Mouse (Mus musculus) layer of hippocampus, adult 11-12 months (tissue): ENCODE data around the gene Cacna1c.

Experiments
- DNase-seq: peaks from one replicate; pipeline ENCODE4 v3.0.0; 2022; ENCODE audit warnings: low spot score

The Cacna1c gene

DNA sequence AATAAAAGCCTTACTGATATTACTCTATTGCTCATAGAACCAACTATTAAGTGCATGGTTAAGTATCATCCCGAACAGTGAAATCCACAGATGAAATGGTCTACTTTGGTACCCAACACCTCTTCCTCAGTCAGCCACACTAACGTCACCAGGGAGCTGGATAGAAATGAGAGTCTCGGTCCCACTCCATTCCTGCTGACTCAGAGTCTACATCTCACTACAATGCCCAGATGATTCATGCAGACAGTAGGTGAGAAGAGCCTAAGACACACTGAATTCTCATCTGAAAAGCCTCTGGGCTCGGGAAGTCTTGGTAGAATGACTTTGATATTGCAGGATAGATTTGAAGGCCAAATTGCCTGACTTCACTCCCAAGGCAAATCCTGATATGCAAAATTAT lies 240.0 kb downstream of the Cacna1c start:
- DNase-seq, result no peak

DNA sequence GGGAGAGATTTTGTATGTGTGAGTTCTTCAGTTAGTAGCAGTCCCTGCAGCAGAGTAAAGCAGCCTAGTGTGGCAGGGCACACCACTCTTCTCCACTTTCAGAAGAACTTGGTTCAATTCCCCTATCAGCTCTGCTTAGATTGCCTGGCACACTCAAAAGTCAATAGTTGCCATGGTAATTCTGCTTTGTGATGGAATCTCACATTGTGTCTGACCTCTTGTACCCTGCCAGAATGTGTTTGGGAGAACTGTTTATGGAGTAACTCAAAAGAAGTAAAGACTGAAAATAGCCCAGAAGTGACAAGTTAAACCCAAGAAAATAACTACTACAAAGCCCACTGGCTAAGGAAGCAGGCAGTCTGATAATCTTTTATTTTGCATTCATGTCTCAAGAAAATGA lies 240.4 kb downstream of the Cacna1c start:
- DNase-seq, result no peak

DNA sequence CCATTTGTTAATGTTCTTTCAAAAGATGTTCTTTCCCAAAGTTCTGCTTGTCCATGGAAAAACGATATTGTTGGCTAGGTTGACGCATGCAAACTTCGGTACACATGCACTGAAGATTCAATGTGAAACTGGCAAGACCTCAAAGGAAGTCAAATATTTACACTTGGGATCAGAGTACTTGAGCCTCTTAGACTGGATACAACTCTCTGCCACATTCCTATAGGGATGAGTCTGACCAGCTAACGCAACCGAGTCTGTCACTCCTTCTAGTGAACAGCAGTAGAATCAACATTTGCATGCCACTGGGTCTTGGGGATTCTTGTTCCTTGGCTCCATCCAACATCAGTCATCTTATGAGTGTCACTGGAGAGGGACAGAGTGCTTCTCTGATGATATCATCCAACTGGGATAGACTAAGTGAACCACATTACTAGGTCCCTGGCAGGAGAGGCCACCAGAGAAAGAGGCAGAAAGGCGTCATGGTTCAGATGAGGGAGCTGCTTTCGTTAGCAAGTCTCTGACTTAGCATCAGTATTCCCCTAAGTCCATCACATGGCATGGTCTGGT lies 241.1 kb downstream of the Cacna1c start:
- DNase-seq, result no peak

DNA sequence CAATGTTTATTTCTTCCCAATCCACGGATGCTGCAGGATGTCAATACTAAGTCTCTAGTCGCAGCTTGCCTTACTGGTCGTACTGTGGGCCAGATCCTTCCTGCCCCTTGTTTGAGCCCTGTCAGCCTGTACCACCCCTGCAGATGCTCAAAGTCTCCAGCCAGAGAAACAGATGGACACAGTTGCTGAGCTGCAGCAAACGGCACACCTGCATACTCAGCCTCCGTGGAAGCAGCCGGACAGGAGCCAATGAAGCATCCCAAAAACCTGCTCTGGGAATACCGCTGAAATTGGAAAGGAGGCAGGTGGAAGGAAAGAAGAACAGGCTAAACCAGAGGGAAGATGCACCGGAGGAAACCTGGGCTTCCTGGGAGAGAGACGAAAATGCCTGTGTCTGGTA lies 243.8 kb downstream of the Cacna1c start:
- no peak for DNase-seq

DNA sequence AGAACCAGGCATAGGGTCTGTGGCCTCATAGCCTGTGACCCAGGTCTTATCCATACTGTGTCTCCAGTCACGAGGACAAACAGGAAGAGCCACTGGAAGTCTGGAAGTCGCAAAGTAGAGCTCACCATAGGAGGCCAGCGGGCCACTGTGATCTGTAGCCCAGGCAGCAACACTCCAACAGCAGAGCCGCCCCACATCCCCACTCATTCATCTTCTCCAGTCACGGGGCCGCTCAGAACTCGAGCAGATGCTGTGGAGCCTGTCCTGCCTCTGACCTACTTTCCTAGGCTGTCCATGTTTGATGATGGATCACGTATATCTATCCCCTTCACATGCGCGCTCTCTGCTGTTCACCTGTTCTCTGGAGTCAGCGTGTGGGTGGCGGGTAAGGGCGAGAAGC lies 246.0 kb downstream of the Cacna1c start:
- DNase-seq, result no peak

DNA sequence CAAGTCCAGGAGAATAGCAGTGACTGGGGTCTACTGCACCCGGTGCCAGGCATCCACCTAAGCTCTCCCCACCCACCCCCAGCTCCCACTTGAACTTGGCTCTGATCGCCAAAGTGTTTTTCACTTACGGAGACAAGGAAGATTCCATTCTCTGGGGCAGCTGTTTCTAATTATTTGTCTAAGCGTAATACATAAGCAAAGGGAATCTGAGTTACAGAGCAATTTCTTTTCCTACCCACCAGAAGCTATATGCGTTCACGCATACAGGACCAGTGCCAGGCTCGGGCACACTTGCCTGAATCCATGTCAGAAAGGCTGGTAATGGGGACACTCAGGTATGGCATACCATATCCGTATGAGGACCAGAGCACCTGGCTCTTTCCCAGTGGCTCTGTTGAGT lies 248.9 kb downstream of the Cacna1c start:
- DNase-seq, result no peak

DNA sequence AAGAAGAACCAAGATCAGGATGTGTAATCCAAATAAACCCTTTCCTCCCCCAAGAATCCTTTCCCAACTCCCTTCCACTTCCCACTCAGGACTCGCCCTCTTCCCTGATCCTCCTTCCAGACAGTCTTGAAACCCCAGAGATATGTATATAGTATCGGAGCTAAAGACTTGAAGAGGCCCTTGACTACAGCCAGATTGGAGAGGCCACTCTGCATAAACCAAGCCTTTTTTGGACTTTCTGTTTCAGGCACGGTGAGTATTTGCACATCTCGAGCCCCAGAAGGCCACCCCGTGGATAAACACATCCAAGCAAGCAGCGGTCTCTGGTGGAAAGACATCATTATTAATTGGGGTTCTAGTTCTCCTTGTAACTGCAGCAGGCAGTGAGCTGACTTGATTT lies 249.6 kb downstream of the Cacna1c start:
- no peak for DNase-seq

DNA sequence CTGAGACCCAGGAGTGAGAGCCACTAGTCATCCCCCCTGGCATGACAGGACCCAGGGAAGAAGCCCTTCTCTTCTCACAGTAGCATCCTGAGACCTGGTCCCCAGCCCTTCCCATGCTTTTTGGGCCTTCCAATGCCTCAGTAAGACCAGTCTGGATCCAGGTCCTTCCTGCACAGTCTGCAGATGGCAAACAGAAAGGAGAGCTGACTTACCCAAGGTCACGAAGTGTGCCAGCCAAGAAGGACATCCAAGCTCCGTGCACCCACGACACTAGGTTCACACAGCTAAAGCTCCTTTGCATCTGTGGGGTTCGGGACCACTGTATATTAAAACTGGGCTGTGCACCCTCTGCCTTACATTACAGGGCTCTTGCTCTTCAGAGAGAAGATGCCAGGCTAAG lies 252.1 kb downstream of the Cacna1c start:
- DNase-seq, result no peak

DNA sequence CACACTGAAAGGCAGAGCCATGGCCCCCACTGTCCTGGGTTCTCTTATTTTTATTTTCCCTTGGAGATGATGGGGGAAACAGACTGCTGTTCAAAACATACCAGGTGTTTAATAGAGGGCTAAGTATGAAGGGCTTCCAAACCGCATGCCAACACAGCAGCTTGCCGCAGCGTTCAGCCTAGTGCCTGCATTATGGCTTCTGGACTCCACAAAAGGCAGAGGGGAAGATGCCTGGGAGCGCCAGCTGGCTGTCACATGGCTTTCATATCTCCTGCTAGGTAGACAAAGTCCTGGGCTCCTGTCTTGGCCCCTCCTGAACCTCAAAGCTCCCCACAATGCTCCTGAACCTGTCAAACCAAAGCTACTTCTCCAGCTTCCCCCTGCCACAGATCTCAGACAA lies 254.4 kb downstream of the Cacna1c start:
- no peak for DNase-seq

DNA sequence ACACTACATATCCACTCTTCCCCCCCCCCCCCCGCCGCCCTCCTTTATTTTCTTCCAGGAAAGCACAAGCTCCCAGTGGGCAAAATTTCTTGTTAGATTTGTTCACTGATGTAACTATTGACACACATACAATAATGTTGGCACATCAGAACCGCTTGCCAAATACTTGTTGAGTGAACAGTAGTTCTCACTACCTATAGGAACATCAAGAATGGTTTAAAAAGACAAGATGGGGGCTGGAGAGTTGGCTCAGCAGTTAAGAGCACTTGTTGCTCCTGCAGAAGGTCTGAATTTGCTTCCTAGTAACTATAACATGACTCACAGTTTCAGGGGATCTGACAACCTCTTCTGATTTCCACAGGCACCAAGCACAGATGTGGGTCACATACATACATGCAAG lies 255.2 kb downstream of the Cacna1c start:
- DNase-seq, result no peak

DNA sequence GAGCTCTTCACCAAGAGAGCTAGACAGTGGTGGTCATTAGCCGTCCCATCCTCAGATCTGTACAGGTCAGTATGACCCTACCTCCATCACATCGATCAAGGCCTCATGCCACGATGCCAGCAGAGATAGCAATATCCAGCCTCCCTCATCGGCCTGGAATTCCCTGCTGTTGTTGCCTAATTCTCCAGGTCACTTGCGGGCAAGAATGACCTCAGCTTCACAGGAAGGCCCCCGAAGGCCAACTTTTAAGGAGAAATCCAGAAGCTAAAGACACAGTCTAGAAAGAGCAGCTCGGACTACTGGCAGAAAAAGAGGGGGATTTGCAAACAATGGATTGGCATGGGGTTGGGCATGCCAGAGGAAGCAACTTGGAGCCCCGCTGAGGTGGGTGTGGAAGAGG lies 256.6 kb downstream of the Cacna1c start:
- no peak for DNase-seq

DNA sequence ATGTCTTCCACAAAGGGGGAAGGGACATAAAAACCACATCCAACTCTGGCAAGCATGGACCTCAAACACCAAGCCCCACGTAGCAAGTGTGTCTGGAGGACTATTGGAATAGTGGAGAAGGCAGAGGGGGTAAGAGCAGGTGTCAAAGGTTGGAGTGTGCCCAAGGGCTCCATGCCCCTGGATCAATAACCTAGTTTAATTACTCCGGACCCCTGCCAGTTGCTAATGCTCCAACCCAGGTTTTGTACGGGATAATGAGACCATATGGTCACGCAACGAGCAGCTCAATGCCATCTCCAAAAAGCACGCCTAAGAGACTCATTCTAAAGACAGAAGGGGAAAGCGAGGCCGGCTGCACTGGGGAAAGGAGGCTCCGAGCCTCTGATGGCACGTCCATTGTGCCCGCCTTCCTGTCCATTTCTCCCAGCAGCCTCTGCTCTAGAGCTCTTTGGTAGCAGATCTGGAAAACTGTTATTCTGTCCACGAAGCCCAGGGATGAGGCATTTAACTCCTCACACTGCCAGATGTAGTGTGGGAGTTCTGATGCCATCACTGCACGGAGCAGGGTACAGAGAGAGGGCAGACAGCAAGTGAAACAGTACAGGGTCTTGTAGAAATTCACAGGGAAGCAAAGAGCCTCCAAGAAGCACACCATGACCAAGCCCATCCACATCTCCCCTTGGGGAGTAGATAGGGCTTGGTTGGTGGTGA lies 257.7 kb downstream of the Cacna1c start:
- DNase-seq, result no peak

DNA sequence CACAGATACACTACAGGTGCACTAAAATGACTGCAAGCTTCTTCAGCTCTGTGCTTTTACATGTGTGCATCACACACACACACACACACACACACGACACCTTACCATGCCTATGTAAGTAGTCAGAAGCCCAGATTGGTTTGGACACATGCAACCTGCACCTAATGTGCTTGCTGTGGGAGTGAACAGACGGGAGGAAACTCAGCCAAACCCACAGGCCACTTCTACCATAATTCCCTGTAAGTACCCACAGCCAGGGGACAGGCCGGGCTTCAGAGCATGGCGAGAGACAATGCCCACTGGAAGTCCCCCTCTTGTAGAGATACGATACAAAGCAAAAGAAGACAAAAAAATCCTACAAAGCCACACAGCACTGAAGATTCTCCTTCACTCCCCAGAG lies 258.7 kb downstream of the Cacna1c start:
- no peak for DNase-seq

DNA sequence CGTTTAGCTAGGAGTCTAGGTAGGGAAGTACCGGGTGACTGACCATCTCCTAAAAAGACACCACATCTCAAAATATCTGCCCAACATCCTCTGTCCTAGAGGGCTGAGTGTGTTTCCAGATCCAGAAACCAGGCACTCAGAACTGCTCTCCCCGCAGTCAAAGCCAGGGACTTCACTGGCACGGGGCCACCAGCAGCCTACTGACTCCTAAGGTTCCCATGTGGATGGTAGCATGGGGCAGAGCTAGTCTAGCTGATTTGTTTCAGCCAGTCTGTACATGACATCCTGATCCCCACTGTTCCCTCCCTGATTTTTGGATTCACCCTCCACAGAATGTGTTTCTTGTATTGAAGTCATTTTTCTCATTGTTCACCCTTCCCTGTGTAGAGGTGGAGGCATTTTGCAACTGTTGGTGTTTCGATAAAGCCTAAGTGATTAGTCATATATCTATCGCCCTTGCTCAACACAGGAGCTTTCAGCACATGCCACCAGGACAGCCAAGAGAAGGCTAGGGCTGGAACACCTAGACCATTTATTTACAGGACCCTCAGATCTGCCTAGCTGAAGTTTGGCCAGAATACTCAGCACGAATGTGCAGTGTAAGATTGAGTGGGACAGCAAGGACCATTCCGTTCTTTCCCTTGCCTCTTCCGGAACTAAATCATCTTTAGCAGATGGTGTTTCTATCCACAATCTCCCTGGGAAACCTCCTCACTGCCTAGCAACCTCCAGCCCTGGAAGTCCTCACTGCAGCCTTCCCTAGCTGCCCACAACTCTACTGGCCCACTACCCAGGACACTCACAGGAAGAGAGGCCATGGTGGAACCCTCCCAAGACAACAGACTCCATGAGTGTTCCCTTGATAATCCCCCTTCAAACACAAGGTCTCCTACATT lies 260.4 kb downstream of the Cacna1c start:
- DNase-seq, result peak; percentile 47

DNA sequence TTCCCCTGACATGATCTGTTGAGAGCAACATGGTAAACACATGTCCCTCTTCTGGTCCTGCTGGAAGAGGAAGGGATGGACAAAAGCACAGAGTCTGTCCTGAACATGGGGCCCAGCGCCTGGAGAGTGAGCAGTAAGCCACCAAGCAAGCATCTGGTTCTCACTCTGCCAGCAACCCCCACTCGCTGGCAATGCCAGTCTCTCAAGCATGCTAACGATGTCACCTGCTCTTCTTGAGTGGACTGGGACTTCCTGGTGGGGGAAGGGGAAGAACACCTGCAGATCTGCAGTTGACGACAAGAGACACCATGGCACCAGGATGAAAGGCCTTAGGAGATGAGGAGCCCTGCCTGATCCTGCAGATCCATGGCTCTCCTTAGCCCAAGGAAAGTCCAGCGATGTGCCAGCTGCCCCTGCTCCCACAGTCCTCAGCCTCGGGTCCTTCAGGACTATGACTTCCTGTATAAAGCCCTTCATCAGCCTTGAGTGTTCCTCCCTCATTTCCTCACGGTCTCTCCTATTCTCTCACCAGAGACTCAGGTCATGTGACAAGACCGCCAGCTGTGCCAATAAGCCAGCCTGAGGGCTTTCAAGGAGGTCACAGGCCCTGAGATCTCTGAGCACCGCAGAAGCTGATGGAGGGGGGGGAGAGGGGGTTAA lies 261.8 kb downstream of the Cacna1c start:
- DNase-seq, result no peak

DNA sequence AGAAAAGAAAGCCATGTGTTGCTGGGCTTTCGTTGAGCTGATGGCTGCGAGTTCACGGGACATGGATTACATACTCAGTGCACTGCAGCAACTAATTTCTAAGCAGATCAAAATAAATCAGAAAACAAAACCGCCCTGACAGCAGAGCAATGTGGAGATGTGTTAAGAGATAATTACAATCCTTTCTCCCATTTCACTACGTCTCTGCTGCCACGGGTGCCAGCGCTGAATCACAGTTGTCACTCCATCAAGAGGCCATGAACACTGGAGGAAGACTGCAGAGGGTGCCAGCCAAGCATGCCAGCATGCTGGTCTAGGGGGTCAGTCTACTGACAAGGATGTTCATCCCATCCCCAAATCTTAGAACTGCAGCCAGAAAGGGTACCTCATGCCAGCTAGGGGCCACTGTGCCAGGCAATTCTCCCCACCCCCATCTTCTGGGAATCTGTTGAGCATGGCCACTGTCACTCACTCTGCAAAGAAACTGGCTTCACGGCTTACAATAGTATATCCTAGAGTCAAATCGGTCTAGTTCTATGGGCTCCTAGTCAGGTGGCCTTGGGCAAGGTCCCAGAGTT lies 263.1 kb downstream of the Cacna1c start:
- DNase-seq, result no peak

DNA sequence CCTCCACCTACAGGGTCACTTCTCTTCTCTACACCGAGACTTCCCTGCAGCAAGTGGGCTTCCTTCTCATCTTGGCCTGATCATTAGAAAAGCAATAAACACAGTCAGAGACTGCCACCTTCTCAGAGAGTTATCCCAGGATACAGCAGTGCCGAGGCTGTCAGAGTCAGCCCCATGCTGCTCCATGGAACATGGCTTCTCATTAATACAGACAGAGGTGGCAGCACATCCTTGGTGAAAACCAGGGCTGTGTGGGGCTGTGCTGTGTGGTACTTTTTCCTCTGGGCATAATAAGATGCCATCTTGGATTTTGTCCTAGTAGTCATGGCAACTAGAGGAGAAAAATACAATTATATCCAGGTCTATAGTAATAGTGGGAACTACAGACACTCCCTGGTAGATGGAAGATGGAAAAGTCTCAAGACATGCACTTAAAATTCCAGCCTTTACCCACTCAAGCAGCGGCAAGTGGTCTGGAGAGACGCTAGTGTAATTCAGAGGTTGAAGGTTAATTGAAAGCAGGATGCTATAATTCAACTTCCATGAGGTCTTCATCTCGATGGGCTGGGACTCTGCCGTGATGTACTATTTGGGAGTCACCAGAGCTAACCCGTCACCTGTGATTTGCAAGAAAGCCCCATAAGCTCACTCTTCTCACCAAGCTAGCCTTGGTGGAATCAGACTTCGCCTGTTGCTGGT lies 264.1 kb downstream of the Cacna1c start:
- no peak for DNase-seq

DNA sequence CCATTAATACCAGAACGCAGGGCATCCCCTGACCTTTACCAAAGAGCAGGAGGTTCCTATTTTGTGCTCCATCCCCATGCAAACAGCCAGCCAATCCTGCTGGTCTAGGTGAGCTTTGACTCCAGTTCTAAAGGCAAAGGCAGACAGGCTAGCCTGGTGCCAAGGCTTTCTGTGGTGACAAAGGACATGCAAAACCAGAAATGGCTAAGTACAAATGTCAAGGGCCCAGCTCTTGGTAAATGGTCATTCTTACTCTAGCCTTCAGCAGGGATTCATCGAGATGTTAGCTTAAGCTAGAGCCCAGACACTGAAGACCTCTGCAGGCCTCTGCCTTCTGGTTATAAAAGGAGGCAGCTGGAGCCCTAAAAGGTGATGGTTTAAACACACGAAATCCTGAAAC lies 269.5 kb downstream of the Cacna1c start:
- DNase-seq, result no peak

DNA sequence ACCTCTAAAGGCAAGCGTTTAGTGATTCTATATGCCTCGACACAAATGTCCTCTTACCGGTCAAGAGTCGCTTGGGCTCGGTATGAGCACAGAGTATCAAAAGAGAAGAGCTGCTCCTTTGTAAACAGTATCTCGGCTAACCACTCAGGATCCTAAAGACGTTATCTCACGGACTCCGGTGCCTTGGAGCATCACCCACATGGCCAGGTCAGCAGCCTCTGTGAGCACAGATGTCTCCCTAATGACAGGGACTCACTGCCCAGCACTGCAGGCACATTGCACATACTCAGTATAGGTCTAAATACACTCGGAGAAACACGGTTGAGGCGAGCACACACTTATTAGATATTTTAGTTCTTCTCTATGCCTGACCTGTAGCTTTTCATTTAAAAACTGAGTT lies 271.8 kb downstream of the Cacna1c start:
- DNase-seq, result no peak

DNA sequence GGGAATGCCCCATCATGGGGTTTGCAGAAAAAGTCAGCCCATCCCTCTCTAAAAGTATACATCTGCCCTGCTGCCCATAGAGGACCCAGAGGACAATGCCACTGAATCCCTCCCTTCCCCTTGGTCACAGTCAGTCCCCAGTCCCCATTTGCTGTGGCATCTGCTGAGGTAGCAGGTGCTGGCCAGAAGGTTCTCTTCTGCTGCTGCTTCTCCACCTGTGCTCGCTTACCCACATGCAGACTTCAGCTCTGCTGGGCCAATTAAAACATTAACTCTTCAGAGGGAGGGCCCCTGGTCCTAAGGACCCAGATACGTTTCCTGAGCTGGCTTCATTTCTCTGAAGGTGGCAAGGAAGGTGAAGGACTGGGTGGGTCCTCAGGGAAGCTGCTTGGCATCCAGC lies 272.3 kb downstream of the Cacna1c start:
- no peak for DNase-seq

DNA sequence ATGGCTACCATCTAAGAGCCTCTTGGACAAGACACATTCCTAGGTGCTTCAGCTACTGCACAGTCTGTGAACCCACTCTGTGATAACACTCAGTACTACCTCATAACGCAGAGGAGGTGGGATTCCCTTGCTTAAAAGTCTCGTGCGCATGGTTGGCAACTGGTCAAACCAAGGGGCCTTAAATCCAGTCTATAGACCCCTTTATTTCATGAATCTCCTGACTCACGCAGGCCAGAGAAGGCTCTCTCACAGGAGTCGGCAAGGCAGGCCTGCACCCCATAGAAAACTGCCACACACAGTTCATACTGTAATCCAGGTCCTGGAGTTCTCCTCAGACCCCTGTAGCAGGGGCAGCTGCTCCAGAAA lies 273.0 kb downstream of the Cacna1c start:
- no peak for DNase-seq
